Mouse (Mus musculus) ES-E14 (cell line): ENCODE measurements at regions not wholly inside any gene's neighbourhood (a gene's known extent, or its start where the extent isn't known, plus 50 kb on each side); places are given as distances from the start of the nearest gene placed in this dataset.
A peak's percentile ranks its signal among the peaks of the same experiment; 100 is the strongest.

Experiments used
- DNase-seq: peaks from one replicate; pipeline ENCODE4 v3.0.0-alpha.2; 2013; ENCODE audit warnings: low read depth, low spot score
- H3K27ac ChIP-seq: 2 replicates; pipeline ENCODE4 v1.5.1; 2012; ENCODE audit warnings: low read depth, mild to moderate bottlenecking, low read length, moderate library complexity, mixed read lengths; ENCODE audit not compliant: poor library complexity, insufficient read depth, severe bottlenecking
- H3K36me3 ChIP-seq: 2 replicates; pipeline ENCODE4 v1.6.1; 2012; ENCODE audit warnings: mild to moderate bottlenecking, low read length, moderate library complexity, mixed read lengths; ENCODE audit not compliant: control insufficient read depth, poor library complexity, insufficient read depth, severe bottlenecking
- H3K4me1 ChIP-seq, 2 experiments: fragments of 150-350 bp in 1 of 2; sonication (generic) in 1 of 2; 2 replicates each; pipeline ENCODE4 v1.6.1; 2012; ENCODE audit warnings: low read length in 2 of 2, mild to moderate bottlenecking in 1 of 2, mixed read lengths in 1 of 2; ENCODE audit not compliant: control insufficient read depth in 2 of 2, insufficient read depth in 2 of 2, poor library complexity in 1 of 2
- H3K4me3 ChIP-seq, 2 experiments: fragments of 150-350 bp in 1 of 2; sonication (generic) in 1 of 2; 2 replicates each; pipeline ENCODE4 v1.5.1; 2012; ENCODE audit warnings: low read length in 2 of 2, low read depth in 1 of 2, mild to moderate bottlenecking in 1 of 2, mixed read lengths in 1 of 2; ENCODE audit not compliant: insufficient read depth in 1 of 2, poor library complexity in 1 of 2, severe bottlenecking in 1 of 2
- H3K9ac ChIP-seq: 2 replicates; pipeline ENCODE4 v1.6.1; 2012; ENCODE audit warnings: low read depth, mild to moderate bottlenecking, low read length, mixed read lengths; ENCODE audit not compliant: poor library complexity, insufficient read depth, severe bottlenecking
- H3K9me3 ChIP-seq: fragments of 150-350 bp; sonication (generic); 2 replicates; pipeline ENCODE4 v1.6.1; 2012; ENCODE audit warnings: low read depth, mild to moderate bottlenecking, low read length; ENCODE audit not compliant: control insufficient read depth, insufficient read depth
- CHD2 ChIP-seq: IDR thresholded peaks from 2 replicates; pipeline ENCODE4 v1.6.1; 2014; ENCODE audit warnings: mild to moderate bottlenecking, low read depth, low read length, inconsistent platforms
- HCFC1 ChIP-seq: IDR thresholded peaks from 2 replicates; pipeline ENCODE4 v1.6.1; 2012; ENCODE audit warnings: low read length, inconsistent platforms, borderline replicate concordance; ENCODE audit not compliant: insufficient read depth
- MAFK ChIP-seq: IDR thresholded peaks from 2 replicates; pipeline ENCODE4 v1.6.1; 2014; ENCODE audit warnings: mild to moderate bottlenecking, low read depth, low read length, inconsistent platforms; ENCODE audit not compliant: insufficient read depth
- ZC3H11A ChIP-seq: IDR thresholded peaks from 2 replicates; pipeline ENCODE4 v1.6.1; 2012; ENCODE audit warnings: low read depth, mild to moderate bottlenecking, inconsistent platforms, low read length, borderline replicate concordance
- ZNF384 ChIP-seq: IDR thresholded peaks from 2 replicates; pipeline ENCODE4 v1.6.1; 2012; ENCODE audit warnings: low read depth, low read length, inconsistent platforms
- in situ Hi-C, 2 experiments: fragments of 600-800 bp; cut with MboI; formaldehyde crosslinking; loops; one replicate each; pipeline ENCODE4 v1.15.1; 2025; ENCODE audit warnings: low sequenced_read_pairs in 2 of 2, inconsistent platforms in 1 of 2; ENCODE audit not compliant: unreplicated experiment in 2 of 2

DNA sequence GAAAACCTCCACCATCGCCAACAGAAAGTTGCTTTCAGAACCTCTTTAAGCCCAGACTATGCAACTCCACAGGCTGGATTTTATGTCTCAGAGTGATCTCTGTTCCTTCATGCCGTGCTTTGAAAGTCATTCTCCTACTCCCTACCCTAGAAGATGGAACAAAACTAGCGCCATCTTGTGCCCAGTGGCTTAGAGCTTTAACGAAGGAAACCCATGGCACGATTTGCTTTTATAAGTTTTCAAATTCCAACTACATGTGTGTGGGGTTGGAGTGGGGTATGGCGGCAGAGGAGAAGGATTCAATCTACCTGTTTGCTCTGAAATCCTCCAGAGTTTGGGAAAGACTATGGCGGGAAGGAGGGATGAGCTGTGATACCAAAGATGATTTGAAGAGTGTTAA, 118.7 kb upstream of the Tmem45b start:
- Histone ChIP-seq H3K9ac (no peak overlapping the region), H3K27ac (no peak overlapping the region), H3K36me3 (no peaks in the 10 kb centered on the region), H3K4me1 (no peaks in the 10 kb centered on the region), H3K9me3 (no peaks in the 10 kb centered on the region), H3K4me3 (peak overlapping the region; percentile 19 to 43; a peak in 2 of 4 replicates)
- no peak for DNase-seq
- no peak for TF ChIP-seq ZC3H11A
- no peak for TF ChIP-seq CHD2
- TF ChIP-seq ZNF384, result no peak
- no peak for TF ChIP-seq HCFC1
- no peak for TF ChIP-seq MAFK
- in situ Hi-C loops, result no loop called here

- Histone ChIP-seq H3K27ac (no peak overlapping the region), H3K4me3 (no peak overlapping the region), H3K4me1 (no peaks in the 10 kb centered on the region), H3K9ac (no peak overlapping the region), H3K9me3 (no peaks in the 10 kb centered on the region), H3K36me3 (no peaks in the 10 kb centered on the region)
- TF ChIP-seq ZNF384, result no peak
- TF ChIP-seq HCFC1, result no peak
- no peak for TF ChIP-seq MAFK
- TF ChIP-seq CHD2, result no peak
- no peak for TF ChIP-seq ZC3H11A
- in situ Hi-C loops, result no loop called here
- no peak for DNase-seq
Observed at GRCm38 (mm10) chr9:31578506-31579173, 114.4 kb upstream of the Tmem45b start.

DNA sequence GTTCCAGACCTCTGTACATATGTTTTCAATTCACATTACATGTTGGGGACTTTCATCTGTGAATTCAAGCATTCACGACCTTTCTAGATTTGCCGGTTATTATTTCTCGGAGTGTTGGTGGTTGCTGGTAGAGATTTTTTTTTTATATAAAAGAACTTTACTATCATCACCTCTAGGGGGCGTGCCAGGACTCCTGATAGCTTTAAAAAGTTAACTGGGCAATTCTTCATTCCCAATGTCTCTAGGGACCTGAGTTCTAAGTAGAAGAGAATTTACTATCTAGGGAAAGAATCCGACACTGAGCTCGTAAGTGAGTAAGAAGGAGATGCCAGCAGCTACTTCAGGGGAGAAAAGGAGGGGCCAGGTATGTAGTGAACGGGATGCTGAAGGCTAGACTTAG, 112.8 kb upstream of the Tmem45b start:
- no peaks in the 10 kb centered on the region for H3K4me1 ChIP-seq
- DNase-seq, result peak; percentile 26

GRCm38 (mm10) chr9:31567029-31567428, 102.8 kb upstream of the Tmem45b start:
- DNase-seq, result no peak
- H3K4me3 ChIP-seq, result no peak overlapping the region; a peak in 1 of 4 replicates
- no peaks in the 10 kb centered on the region for H3K4me1 ChIP-seq
- no peaks in the 10 kb centered on the region for H3K36me3 ChIP-seq
- no peak overlapping the region for H3K27ac ChIP-seq
- no peak overlapping the region for H3K9ac ChIP-seq
- in situ Hi-C loops, result loop anchor here in 1 of 2 experiments (25.0 kb wide), 1 partner anchor 345 kb away; the partner anchor contains the start of gene Barx2
- no peaks in the 10 kb centered on the region for H3K9me3 ChIP-seq
- no peak for TF ChIP-seq CHD2
- no peak for TF ChIP-seq MAFK
- TF ChIP-seq ZC3H11A, result no peak
- TF ChIP-seq HCFC1, result no peak
- no peak for TF ChIP-seq ZNF384

More for the DNA sequence above, 112.8 kb upstream of the Tmem45b start:
- H3K9ac ChIP-seq, result no peak overlapping the region
- in situ Hi-C loops, result no loop called here
- H3K4me3 ChIP-seq, result no peak overlapping the region
- TF ChIP-seq ZNF384 (0 out of 2 replicates have a peak, but pooled peaks have one; percentile 68), MAFK (no peak), CHD2 (no peak), HCFC1 (no peak), ZC3H11A (0 out of 2 replicates have a peak, but pooled peaks have one; percentile 2)
- no peaks in the 10 kb centered on the region for H3K36me3 ChIP-seq
- H3K9me3 ChIP-seq, result no peaks in the 10 kb centered on the region
- H3K27ac ChIP-seq, result no peak overlapping the region
